Mouse (Mus musculus): Measurements from ENCODE around the gene Ube2o.
"Not testable (repeated sequence)": the region's sequence is repeated elsewhere in the genome, so short reads cannot be mapped to it uniquely, and the experiment has no call there.

DNA sequence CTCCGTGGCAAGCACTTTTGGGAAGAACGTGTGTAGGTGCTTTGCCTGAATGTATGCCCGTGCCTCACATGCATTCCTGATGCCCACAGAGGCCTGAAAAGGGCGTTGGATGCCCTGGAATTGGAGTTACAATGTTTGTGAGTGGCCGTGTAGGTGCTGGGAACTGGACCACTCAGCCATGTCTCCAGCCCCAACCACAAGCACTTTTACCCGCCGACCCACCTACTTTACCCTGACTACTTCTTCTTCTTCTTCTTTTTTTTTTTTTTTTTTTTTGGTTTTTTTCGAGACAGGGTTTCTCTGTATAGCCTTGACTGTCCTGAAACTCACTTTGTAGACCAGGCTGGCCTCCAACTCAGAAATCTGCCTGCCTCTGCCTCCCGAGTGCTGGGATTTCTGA is 29.9 kb upstream of the Ube2o start:
- TF ChIP-seq POLR2A (IDR thresholded peaks at IDR 0.05; ENCODE audit: insufficient read depth, low read length); CTCF (IDR thresholded peaks at IDR 0.05; ENCODE audit: low read depth, low read length); EP300 (IDR thresholded peaks at IDR 0.05; ENCODE audit: insufficient read depth, low read depth, low read length): not testable (repeated sequence)

All from ES-Bruce4 (cell line).